10 mouse cellular contexts compared by ENCODE assay signal in genomic region chrX:8948130-8948805, GRCm38 (mm10). TPM values are rescaled to one million over a fixed set of nuclear protein-coding genes. Genes with fewer than 3 reads are reported as not detected.
DNase-seq lines count a peak whose midpoint lies in the region; ATAC-seq lines count a peak whose summit lies in the region.
"Not testable (repeated sequence)": the region's sequence is repeated elsewhere in the genome, so short reads cannot be mapped to it uniquely, and the experiment has no call there.
"Had no signal": no experiment of that assay in that cellular context is flagged by ENCODE, and none has a peak within 500 bp of the region (broad histone marks: within the 10 kb centered on the region; RNA-seq: fewer than 3 reads in every experiment).

No protein-coding gene starts in this region.

- 24% methylated on average over 7 of the region's 7 CpGs for WGBS in kidney, embryonic 14.5 days
- 19% methylated on average over 5 of the region's 7 CpGs for whole genome bisulfite sequencing in midbrain, embryonic 16.5 days

- peak; percentile 89; the same call in 1 of the 2 replicates for ATAC-seq in kidney, embryonic 14.5 days (ENCODE audit: low FRiP score, low TSS enrichment)
- ATAC-seq in midbrain, embryonic 16.5 days = peak; percentile 92

- H3K27ac ChIP-seq in kidney, embryonic 14.5 days (ENCODE audit: low read depth, low read length); midbrain, embryonic 16.5 days (ENCODE audit: low read length): not testable (repeated sequence)

- H3K4me2 ChIP-seq in kidney, embryonic 14.5 days (replicated peaks; ENCODE audit: low read depth, low read length); midbrain, embryonic 16.5 days (ENCODE audit: low read length): not testable (repeated sequence)

- not testable (repeated sequence) for H3K4me1 ChIP-seq in kidney, embryonic 14.5 days (ENCODE audit: control insufficient read depth, insufficient read depth, low read length); midbrain, embryonic 16.5 days (ENCODE audit: control insufficient read depth, insufficient read depth, low read length)

- not testable (repeated sequence) for H3K4me3 ChIP-seq in kidney, embryonic 14.5 days (ENCODE audit: low read length); midbrain, embryonic 16.5 days (ENCODE audit: low read depth, low read length)

- H3K9me3 ChIP-seq in kidney, embryonic 14.5 days (ENCODE audit: control insufficient read depth, low read length); midbrain, embryonic 16.5 days (replicated peaks; ENCODE audit: control insufficient read depth, low read length, poor library complexity, severe bottlenecking): not testable (repeated sequence)

- not testable (repeated sequence) for H3K9ac ChIP-seq in kidney, embryonic 14.5 days (ENCODE audit: low read depth, low read length); midbrain, embryonic 16.5 days (ENCODE audit: low read depth, low read length)

- not testable (repeated sequence) for H3K36me3 ChIP-seq in kidney, embryonic 14.5 days (ENCODE audit: control insufficient read depth, insufficient read depth, low read length); midbrain, embryonic 16.5 days (ENCODE audit: control insufficient read depth, insufficient read depth, low read length)

- DNase-seq in 3134 (ENCODE audit: extremely low read depth, insufficient read length, low spot score) = peak; percentile 9
- DNase-seq in adrenal gland, postnatal 14 days = peak; percentile 84
- peak; percentile 71 for DNase-seq in embryo, embryonic 9.5 days (ENCODE audit: extremely low spot score)
- peak; percentile 94 for DNase-seq in heart, adult 11 months
- peak; percentile 87 for DNase-seq in left cerebral cortex, postnatal 4 days
- DNase-seq in spleen, postnatal 36 days (ENCODE audit: low spot score in 2 of 2) = peak; percentile 9 to 15

- not testable (repeated sequence) for H3K27me3 ChIP-seq in kidney, embryonic 14.5 days (ENCODE audit: control insufficient read depth, insufficient read depth, low read length); midbrain, embryonic 16.5 days (ENCODE audit: control insufficient read depth, insufficient read depth, low read depth, low read length)

- intact Hi-C loops in left cerebral cortex, postnatal 4 days (cut with DNase I) = not testable (repeated sequence)

RNA-seq across cellular contexts. Expression of gene Fthl17b, which starts 14.5 kb away (rescaled TPM):
- not detected in 2 replicates for total RNA-seq in adrenal gland, postnatal 14 days (2021)
- not detected in 2 replicates for polyA plus RNA-seq in kidney, embryonic 14.5 days (2014; fragmentation: Nextera tagmentation; extraction: Ambion mirVana)
- not detected for total RNA-seq in left cerebral cortex, postnatal 4 days (2021)
- not detected in 2 replicates for polyA plus RNA-seq in midbrain, embryonic 16.5 days (2015; fragmentation: Nextera tagmentation; extraction: Ambion mirVana)
- total RNA-seq: hematopoietic stem cell, adult 5-6 weeks had no signal
- polyA plus RNA-seq: CD4-positive, CD25-positive, alpha-beta regulatory T cell, adult 4 months had no signal

RNA-seq across cellular contexts. Expression of gene Fthl17c, which starts 28.1 kb away (rescaled TPM):
- total RNA-seq in adrenal gland, postnatal 14 days (2021) = not detected in 2 replicates
- polyA plus RNA-seq in kidney, embryonic 14.5 days (2014; fragmentation: Nextera tagmentation; extraction: Ambion mirVana) = not detected in 2 replicates
- not detected for total RNA-seq in left cerebral cortex, postnatal 4 days (2021)
- polyA plus RNA-seq in midbrain, embryonic 16.5 days (2015; fragmentation: Nextera tagmentation; extraction: Ambion mirVana) = not detected in 2 replicates
- total RNA-seq: hematopoietic stem cell, adult 5-6 weeks had no signal
- polyA plus RNA-seq: CD4-positive, CD25-positive, alpha-beta regulatory T cell, adult 4 months had no signal

RNA-seq across cellular contexts. Expression of gene Fthl17d, which starts 38.3 kb away (rescaled TPM):
- total RNA-seq in adrenal gland, postnatal 14 days (2021) = not detected in 2 replicates
- not detected in 2 replicates for polyA plus RNA-seq in kidney, embryonic 14.5 days (2014; fragmentation: Nextera tagmentation; extraction: Ambion mirVana)
- not detected for total RNA-seq in left cerebral cortex, postnatal 4 days (2021)
- not detected in 2 replicates for polyA plus RNA-seq in midbrain, embryonic 16.5 days (2015; fragmentation: Nextera tagmentation; extraction: Ambion mirVana)
- total RNA-seq: hematopoietic stem cell, adult 5-6 weeks had no signal
- polyA plus RNA-seq: CD4-positive, CD25-positive, alpha-beta regulatory T cell, adult 4 months had no signal

RNA-seq across cellular contexts. Expression of gene B630019K06Rik, which starts 56.1 kb away (rescaled TPM):
- 7.9 and 8.0 TPM in 2 replicates for total RNA-seq in adrenal gland, postnatal 14 days (2021)
- polyA plus RNA-seq in kidney, embryonic 14.5 days (2014; fragmentation: Nextera tagmentation; extraction: Ambion mirVana) = 4.1 and 5.6 TPM in 2 replicates
- total RNA-seq in left cerebral cortex, postnatal 4 days (2021) = 10 to 100 TPM; 26.3 to 27.1 TPM
- 26.9 and 27.0 TPM in 2 replicates for polyA plus RNA-seq in midbrain, embryonic 16.5 days (2015; fragmentation: Nextera tagmentation; extraction: Ambion mirVana)

Comparison
In these comparisons a context has a peak if more than half of its experiments do, and no peak if none do; other contexts are left out.
1. DNase-seq: peak in every context shown above with its lines; median percentile 94 in heart, adult 11 months; 87 in left cerebral cortex, postnatal 4 days; 84 in adrenal gland, postnatal 14 days; 71 in embryo, embryonic 9.5 days; 12 in spleen, postnatal 36 days; 9 in 3134.